Mouse (Mus musculus): Measurements from ENCODE around the gene Parp4. TPM values are rescaled to one million over a fixed set of nuclear protein-coding genes. Genes with fewer than 3 reads are reported as not detected.

Gene Parp4
- polyA plus RNA-seq, 1 experiment from 2014 or later: 0.93 TPM

- H3K36me3 ChIP-seq (ENCODE audit: control insufficient read depth, insufficient read depth, low read length): peaks cover 45% of the 10 kb centered on the region
- 88% methylated on average over 1 of the region's 1 CpGs for WGBS
Measured at GRCm38 (mm10) chr14:56689116-56689515, 113.7 kb downstream of the Parp4 start.

GRCm38 (mm10) chr14:56689766-56690165 is 114.3 kb downstream of the Parp4 start:
- Histone ChIP-seq H3K4me1 (ENCODE audit: control insufficient read depth, insufficient read depth, low read length) (no peaks in the 10 kb centered on the region), H3K9ac (ENCODE audit: low read depth, low read length) (no peak overlapping the region), H3K4me2 (ENCODE audit: low read length) (no peak overlapping the region), H3K27me3 (ENCODE audit: control insufficient read depth, insufficient read depth, low read depth, low read length) (no peaks in the 10 kb centered on the region), H3K27ac (ENCODE audit: low read length) (no peak overlapping the region), H3K4me3 (ENCODE audit: low read depth, low read length) (no peak overlapping the region), H3K9me3 (replicated peaks; ENCODE audit: control insufficient read depth, low read length, poor library complexity, severe bottlenecking) (no peaks in the 10 kb centered on the region), H3K36me3 (ENCODE audit: control insufficient read depth, insufficient read depth, low read length) (peaks cover 45% of the 10 kb centered on the region)
- WGBS: 85% methylated on average over 1 of the region's 1 CpGs
- ATAC-seq: no peak

More at GRCm38 (mm10) chr14:56689116-56689515, 113.7 kb downstream of the Parp4 start:
- Histone ChIP-seq H3K4me1 (ENCODE audit: control insufficient read depth, insufficient read depth, low read length) (no peaks in the 10 kb centered on the region), H3K4me3 (ENCODE audit: low read depth, low read length) (no peak overlapping the region), H3K4me2 (ENCODE audit: low read length) (no peak overlapping the region), H3K27ac (ENCODE audit: low read length) (no peak overlapping the region), H3K27me3 (ENCODE audit: control insufficient read depth, insufficient read depth, low read depth, low read length) (no peaks in the 10 kb centered on the region), H3K9ac (ENCODE audit: low read depth, low read length) (no peak overlapping the region), H3K9me3 (replicated peaks; ENCODE audit: control insufficient read depth, low read length, poor library complexity, severe bottlenecking) (no peaks in the 10 kb centered on the region)
- ATAC-seq: no peak

GRCm38 (mm10) chr14:56695495-56695894 is 120.1 kb downstream of the Parp4 start:
- Histone ChIP-seq H3K36me3 (ENCODE audit: control insufficient read depth, insufficient read depth, low read length) (peaks cover 37% of the 10 kb centered on the region), H3K4me2 (ENCODE audit: low read length) (no peak overlapping the region), H3K27ac (ENCODE audit: low read length) (no peak overlapping the region), H3K4me1 (ENCODE audit: control insufficient read depth, insufficient read depth, low read length) (no peaks in the 10 kb centered on the region), H3K4me3 (ENCODE audit: low read depth, low read length) (no peak overlapping the region), H3K9ac (ENCODE audit: low read depth, low read length) (no peak overlapping the region), H3K9me3 (replicated peaks; ENCODE audit: control insufficient read depth, low read length, poor library complexity, severe bottlenecking) (no peaks in the 10 kb centered on the region), H3K27me3 (ENCODE audit: control insufficient read depth, insufficient read depth, low read depth, low read length) (no peaks in the 10 kb centered on the region)
- ATAC-seq: no peak
- 85% methylated on average over 3 of the region's 3 CpGs for WGBS

GRCm38 (mm10) chr14:56697836-56698235 is 122.4 kb downstream of the Parp4 start:
- H3K9me3 ChIP-seq (replicated peaks; ENCODE audit: control insufficient read depth, low read length, poor library complexity, severe bottlenecking): no peaks in the 10 kb centered on the region
- no peak overlapping the region for H3K27ac ChIP-seq (ENCODE audit: low read length)
- WGBS: 92% methylated on average over 5 of the region's 5 CpGs
- H3K27me3 ChIP-seq (ENCODE audit: control insufficient read depth, insufficient read depth, low read depth, low read length): no peaks in the 10 kb centered on the region
- no peaks in the 10 kb centered on the region for H3K4me1 ChIP-seq (ENCODE audit: control insufficient read depth, insufficient read depth, low read length)
- peaks cover 22% of the 10 kb centered on the region for H3K36me3 ChIP-seq (ENCODE audit: control insufficient read depth, insufficient read depth, low read length)
- no peak overlapping the region for H3K9ac ChIP-seq (ENCODE audit: low read depth, low read length)
- H3K4me2 ChIP-seq (ENCODE audit: low read length): no peak overlapping the region
- no peak for ATAC-seq
- no peak overlapping the region for H3K4me3 ChIP-seq (ENCODE audit: low read depth, low read length)

GRCm38 (mm10) chr14:56702644-56703043 is 127.2 kb downstream of the Parp4 start:
- H3K4me1 ChIP-seq (ENCODE audit: control insufficient read depth, insufficient read depth, low read length): no peaks in the 10 kb centered on the region
- H3K4me3 ChIP-seq (ENCODE audit: low read depth, low read length): no peak overlapping the region
- no peak overlapping the region for H3K27ac ChIP-seq (ENCODE audit: low read length)
- no peak overlapping the region for H3K4me2 ChIP-seq (ENCODE audit: low read length)
- no peaks in the 10 kb centered on the region for H3K9me3 ChIP-seq (replicated peaks; ENCODE audit: control insufficient read depth, low read length, poor library complexity, severe bottlenecking)
- H3K27me3 ChIP-seq (ENCODE audit: control insufficient read depth, insufficient read depth, low read depth, low read length): no peaks in the 10 kb centered on the region
- WGBS: 97% methylated on average over 4 of the region's 4 CpGs
- no peak for ATAC-seq
- H3K9ac ChIP-seq (ENCODE audit: low read depth, low read length): no peak overlapping the region
- H3K36me3 ChIP-seq (ENCODE audit: control insufficient read depth, insufficient read depth, low read length): peaks cover 7% of the 10 kb centered on the region

GRCm38 (mm10) chr14:56705687-56706086 is 130.3 kb downstream of the Parp4 start:
- no peak overlapping the region for H3K4me3 ChIP-seq (ENCODE audit: low read depth, low read length)
- no peaks in the 10 kb centered on the region for H3K9me3 ChIP-seq (replicated peaks; ENCODE audit: control insufficient read depth, low read length, poor library complexity, severe bottlenecking)
- H3K36me3 ChIP-seq (ENCODE audit: control insufficient read depth, insufficient read depth, low read length): no peaks in the 10 kb centered on the region
- H3K27ac ChIP-seq (ENCODE audit: low read length): no peak overlapping the region
- H3K27me3 ChIP-seq (ENCODE audit: control insufficient read depth, insufficient read depth, low read depth, low read length): no peaks in the 10 kb centered on the region
- H3K4me1 ChIP-seq (ENCODE audit: control insufficient read depth, insufficient read depth, low read length): no peaks in the 10 kb centered on the region
- no peak overlapping the region for H3K9ac ChIP-seq (ENCODE audit: low read depth, low read length)
- WGBS: 78% methylated on average over 4 of the region's 4 CpGs
- H3K4me2 ChIP-seq (ENCODE audit: low read length): no peak overlapping the region
- no peak for ATAC-seq

Other genes starting within 250 kb of the Parp4 start
- gene Atp12a, start 210.6 kb upstream of the Parp4 start, polyA plus RNA-seq (2015; fragmentation: Nextera tagmentation; extraction: Ambion mirVana): 0.23 and 0.30 TPM in 2 replicates
- gene Rnf17, start 173.0 kb upstream of the Parp4 start, polyA plus RNA-seq (2015; fragmentation: Nextera tagmentation; extraction: Ambion mirVana): 1.3 and 1.7 TPM in 2 replicates
- gene Cenpj, start 194 bp upstream of the Parp4 start, polyA plus RNA-seq (2015; fragmentation: Nextera tagmentation; extraction: Ambion mirVana): 5.3 TPM in 2 replicates
- 42.4 TPM in 2 replicates for gene Mphosph8, start 92.6 kb downstream of the Parp4 start, polyA plus RNA-seq (2015; fragmentation: Nextera tagmentation; extraction: Ambion mirVana)
- gene Pspc1, start 202.7 kb downstream of the Parp4 start, polyA plus RNA-seq (2015; fragmentation: Nextera tagmentation; extraction: Ambion mirVana): 38.8 and 49.1 TPM in 2 replicates
- gene Zmym5, start 236.1 kb downstream of the Parp4 start, polyA plus RNA-seq (2015; fragmentation: Nextera tagmentation; extraction: Ambion mirVana): 36.4 and 38.5 TPM in 2 replicates

Measured in midbrain, embryonic 16.5 days (tissue).